Mouse (Mus musculus) R1 (cell line): ENCODE measurements at regions not wholly inside any gene's neighbourhood (a gene's known extent, or its start where the extent isn't known, plus 50 kb on each side); places are given as distances from the start of the nearest gene placed in this dataset.

Experiments
- DNase-seq: peaks from one replicate; pipeline ENCODE4 v3.0.0-alpha.2; 2018; ENCODE audit warnings: low read depth, low spot score

DNA sequence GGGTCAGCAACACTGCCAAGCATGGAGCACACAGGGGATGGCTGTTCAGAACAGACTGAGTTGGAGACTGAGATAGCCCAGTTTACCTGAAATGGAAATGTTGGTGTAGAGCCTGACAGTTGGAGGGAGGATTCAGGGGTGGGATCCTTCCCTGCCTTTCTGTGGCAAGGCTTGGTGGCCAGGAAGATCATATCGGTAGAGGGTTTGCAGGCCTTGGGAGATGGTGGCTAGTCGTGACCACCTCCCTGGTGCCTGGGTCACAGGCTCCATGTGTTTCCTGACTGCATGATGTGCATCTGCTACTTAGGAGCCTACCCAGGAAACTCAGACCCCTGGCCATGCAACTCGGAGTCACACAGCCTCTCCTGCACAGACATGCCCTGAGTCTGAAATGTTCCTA lies 136.3 kb upstream of the Med13l start:
- no peak for DNase-seq

DNA sequence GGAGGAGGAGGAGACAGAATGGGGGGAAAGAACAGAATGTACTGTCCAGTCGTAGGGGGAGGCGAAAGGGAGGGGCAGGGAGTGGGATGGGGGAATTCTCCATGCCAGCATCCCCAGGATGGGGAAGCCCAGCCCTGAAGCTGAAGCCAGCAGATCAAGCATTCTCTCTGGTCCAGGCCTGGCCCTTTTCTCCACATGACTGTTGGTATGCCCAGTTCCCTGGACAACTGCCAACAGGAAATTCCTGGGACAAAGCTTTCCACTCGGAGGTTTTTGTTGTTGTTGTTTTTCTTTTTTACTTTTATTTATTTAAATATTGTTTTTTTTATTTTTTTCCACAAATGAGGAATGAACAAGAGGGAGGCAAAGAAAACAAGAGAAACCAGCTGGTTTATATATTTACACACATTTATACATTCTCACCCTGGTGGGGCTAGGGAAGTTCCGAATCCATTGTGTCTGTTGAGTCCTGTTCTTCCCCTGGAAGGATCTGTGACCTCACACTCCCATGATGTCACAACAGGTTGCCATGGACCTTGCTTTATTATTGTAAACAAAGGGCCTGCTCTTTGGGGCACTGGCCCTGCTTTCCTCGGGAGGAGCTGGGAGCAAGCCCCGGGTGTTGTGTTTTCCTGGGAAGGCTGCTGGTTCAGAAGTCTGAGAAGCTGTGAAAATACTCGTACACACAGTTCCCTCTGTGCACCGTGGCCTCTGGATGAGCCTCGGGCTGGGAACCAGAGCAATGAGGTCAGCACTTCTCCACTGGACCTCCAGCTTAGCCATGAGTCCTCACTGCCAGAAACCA lies 135.5 kb upstream of the Med13l start:
- DNase-seq = peak; percentile 56

DNA sequence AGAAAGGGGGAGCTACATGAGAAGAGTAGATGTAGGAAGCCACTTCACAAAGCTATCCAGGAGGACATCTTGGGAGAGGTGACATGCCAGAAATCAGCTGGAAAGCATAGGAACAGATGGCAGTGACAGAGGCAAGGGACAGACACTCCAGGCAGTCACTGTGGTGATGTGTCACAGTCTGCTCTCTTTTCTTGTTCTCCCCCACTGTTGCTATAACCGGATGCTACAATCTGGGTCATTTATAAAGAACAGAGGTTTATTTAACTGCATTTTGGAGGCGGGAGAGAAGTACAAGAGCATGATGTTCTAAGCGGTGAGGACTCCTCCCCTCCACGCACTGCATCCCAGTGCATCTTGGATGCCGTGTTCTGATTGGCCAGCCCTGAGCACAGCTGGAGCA lies 133.8 kb upstream of the Med13l start:
- no peak for DNase-seq

DNA sequence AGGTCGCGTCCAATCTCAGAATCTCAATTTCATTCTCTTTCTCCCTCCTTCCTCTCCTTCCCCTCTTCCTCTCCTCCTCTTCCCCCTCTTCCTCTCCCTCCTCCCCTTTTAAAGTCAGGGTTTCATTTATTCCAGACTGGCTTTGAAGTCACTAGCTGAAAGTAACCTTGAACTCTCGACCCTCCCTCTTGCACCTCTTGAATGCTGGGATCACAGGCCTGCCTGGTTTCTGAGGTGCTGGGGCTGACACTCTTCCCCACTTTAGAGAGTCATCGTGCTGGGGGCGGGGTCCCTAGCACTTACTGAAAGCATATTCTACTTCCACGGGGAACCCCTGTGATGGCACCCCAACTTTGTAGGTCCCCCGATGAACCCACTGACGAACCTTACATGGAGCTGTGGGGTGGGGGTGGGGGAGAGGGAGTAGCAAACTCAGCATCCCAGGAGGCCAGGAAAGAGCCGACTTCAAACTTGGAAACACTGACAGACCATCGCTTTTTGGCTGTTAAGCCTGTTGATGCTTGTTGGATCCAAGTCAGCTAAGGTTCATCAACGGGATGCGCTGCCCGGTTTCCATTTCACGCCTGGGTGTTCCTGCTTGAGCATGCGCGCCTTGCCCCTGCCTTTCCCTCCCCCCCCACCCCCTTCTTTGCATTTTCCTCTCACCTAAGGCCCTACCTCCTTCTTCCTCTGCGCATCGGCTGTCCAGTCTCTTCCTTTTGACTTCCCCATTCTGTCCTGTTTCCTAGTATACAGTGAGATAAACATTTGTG lies 132.0 kb upstream of the Med13l start:
- peak; percentile 61 for DNase-seq

DNA sequence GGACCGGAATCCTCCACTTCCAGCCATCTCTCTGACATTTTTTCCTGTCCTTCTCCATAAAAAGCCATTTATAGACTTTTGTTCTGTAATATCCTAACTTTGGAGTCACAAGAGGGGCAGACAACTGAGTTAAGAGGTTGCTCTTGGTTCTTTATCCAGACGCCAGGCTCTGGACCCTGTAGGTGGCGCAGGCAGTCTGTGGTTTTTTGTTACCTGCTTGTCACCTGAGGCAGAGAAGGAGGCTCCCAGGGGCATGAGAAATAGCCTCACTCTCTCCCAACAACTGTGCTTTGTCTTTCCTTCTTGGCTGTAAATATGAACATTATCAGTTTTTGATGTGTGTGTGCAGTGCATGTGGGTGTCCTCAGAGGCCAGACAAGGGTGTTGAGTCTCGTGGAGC lies 126.9 kb upstream of the Med13l start:
- peak; percentile 65 for DNase-seq

DNA sequence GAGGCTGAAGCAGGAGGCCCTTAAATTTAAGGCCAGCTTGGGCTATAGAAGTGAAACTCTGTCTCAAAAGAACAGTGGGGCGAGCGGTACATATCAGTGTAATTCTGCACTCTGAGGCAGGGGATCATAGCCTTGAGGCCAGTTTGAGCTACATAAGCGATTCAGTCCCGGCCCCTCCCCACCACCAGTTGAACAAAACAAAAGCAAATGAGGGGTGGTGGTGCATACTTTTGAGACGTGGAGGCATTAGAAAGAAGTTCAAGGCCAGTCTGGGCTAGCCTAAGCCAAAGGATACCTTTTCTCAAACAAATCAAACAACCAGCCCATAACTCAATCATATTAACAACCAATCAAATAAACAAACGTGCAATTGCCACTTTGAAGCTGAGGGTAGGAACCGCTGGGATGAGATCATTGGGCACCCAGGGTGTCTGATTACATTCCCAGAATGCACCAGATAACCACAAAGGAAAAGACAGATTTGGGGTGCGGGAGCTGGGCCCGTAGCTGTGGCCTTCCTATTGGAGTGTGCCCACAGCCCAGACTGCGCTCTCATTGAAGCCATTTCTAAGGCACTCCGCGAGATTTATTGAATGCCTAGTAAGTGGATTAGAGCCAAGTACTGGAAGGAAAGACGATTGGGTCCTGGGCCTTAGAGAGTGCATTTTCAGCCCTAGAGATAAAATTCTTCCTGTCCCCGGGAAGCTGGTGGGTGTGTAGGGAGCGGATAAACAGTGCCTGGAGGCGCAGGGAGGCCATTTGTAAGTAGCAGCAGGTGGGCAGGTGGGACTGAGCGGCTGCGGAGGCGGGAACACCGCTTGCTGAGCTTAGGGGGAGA lies 125.5 kb upstream of the Med13l start:
- peak; percentile 98 for DNase-seq

DNA sequence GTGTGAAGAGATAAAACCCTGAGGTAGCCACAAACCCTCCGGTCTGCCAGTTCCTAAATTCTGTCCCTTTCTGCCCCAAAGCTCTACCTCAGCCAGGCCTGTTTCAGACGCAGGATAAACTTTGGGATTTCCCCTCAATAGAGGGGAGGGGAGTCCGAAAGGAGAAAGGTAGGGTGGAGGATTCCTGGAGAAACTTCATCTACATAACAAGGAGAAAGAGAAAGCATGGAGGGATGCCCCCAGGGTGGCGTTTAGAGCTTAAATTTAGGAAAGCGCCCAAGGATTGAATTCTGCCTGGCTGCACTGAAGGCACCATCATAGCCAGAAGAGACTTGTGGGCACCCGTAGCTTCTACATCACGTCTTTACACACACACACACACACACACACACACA lies 124.9 kb upstream of the Med13l start:
- peak; percentile 96 for DNase-seq

DNA sequence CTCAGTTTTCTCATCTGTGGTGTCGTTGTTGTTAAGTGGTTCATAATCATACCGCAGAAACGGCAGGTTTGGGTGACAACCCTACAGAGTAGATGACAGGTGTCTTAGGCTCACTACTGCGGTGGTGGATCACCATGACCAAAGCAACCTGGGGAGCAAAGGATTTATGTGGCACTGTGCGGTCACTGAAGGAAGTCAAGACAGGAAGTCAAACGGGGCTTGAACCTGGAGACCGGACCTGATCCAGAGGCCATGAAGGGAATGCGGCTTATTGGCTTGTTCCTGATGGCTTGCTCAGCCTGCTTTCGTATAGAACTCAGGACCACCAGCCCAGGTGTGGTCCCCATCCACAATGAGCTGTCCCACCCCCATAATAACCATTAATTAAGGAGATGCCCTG lies 124.4 kb upstream of the Med13l start:
- DNase-seq = no peak

DNA sequence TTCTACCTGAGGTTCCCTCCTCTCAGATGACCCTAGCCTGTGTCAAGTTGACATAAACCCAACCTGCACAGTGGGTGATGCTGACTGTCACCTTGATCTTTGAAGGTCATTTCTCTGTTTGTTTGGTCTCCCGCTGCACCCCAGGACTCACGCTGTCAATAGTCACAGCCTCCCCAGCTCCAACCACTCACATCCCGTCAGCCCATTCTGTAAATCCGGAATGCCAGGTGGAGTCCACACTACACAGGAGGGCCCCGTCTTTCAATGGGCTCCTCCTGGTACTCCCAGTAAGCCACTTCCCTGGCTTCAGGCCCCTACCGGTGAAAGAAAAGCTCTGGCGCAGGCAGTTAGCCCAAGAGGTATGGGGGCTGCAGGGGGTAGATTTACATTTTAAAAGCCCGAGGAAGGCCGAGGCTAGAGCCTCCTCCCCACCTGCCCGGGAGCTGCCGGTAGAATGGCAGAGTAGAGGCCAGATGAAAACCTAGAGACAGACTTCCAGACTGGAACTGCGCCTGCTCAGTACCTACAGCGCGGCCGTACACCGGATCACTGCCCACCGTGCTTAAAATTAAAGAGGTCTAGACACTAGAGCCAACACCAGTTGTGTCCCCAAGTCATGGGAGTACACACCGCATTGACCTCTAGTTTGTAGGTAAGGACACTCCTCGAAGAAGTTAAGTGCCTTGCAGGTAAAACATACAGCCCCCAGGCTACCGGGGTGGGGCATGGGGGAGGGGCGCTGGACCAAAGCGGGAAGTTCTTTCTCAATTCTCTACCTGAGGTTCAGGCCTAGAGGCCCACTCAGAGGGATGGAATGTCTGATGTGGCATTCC lies 123.8 kb upstream of the Med13l start:
- peak; percentile 100 for DNase-seq

DNA sequence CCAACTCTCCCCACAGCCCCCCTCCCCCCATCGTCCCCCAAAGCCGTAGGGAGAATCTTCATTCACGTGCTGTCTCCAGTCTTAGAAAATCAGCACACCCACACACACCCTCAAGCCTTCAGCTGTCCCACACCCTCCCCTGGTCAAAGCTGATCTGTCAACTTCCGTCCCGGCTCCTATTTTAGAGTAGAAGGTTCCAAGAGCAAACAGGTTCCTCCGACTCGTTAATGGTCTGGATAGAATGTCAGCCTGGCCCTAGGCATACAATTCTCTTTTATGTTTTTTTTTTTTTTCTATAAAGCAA lies 123.2 kb upstream of the Med13l start:
- no peak for DNase-seq

DNA sequence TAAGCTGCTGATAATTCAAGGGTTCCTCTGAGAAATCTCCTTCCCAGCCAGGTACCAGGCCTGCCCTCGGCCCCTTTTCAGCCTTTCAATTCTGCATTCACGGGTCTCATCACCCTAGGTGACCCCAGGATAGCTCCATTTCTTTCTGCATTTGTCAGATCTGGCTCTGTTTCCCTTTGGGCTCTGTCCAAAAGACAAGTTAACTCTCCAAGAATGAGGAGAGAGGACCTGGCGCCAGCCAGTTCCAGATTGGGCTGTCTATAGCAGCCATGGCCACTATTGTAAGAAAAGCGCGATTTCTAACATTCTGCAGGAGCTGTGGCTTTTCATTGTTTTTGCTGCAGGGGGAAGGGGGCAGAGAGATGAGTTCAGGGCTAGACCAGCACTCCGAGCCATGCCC lies 122.5 kb upstream of the Med13l start:
- DNase-seq = peak; percentile 32

DNA sequence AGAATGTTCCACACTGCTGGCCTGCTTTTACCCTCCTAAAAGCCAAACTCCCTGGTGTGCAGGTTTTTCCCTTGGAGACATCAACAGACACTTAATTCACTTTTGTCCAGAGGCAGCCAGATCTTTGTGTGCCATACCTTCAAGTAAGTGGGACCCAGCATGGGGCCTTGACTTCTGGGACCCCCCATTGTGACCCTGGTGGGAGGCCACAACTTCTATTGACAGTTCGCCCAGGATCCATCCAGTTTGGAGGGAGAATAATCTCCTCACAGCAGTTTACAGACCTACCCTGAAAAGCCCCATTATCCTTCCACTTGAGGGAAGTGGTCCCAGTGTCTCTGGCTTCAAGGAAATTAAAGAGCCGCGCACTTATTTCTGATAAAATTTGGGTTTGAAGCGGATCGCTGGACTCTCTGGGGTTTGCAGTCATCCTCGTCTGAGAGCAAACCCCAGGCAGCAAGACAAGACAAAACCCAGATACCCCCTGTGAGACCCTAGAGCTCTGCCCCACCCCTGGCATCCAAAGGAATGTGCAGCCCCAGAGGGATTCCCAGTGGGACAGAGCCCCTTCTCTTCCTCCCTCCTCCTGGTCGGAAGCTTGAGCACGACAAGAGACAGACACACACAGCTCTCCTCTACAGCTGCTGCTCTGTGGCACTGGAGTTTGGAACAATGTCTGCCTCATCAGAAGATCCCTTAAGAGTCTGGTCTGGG lies 115.8 kb upstream of the Med13l start:
- peak; percentile 93 for DNase-seq

DNA sequence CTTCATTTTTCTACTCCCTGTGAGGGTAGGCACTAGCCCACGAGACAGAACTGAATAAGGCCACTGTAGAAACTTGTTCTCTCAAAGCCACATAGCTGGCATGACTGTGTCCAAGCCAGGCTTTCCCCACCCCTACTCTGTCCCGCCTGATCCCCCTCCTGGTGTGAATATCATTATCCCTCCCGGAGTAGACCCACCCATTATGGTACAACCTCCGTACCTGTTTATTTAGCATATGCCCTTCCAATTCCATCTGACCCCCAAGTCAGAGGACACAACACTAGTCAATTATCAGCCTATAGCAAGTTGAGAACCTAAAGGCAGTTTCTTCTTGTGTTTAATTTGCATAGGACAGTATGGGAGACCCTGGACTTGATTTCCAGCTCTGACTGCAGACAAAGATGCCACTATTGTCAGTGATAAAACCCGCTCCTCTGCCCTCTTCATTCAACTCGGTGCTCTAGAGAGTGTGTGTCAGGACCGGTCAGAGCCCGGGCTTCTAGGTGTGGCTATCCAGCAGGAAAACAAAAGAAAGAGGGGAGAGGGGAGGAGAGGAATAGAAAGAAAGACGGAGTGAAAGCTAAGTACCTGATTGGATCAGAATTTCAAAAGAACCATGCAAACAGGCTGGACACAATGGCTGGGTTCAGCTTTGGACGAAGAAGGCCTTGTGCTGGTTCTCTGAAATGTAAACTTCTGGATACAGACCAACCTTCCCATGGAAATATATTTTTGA lies 115.1 kb upstream of the Med13l start:
- DNase-seq = peak; percentile 98

DNA sequence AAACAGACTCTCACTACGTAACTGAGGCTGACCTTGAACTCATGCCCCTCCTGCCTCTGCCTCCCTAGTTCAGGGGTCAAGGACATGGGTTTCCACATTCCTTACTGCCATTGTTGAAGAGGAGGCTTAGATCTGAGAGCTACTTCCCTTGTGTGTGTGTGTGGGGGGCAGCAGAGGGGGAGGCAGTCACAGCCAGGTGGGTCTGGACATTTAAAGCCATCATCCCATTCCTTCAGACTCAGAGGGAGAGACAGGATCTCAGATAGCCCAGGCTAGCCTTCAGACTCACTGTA lies 114.5 kb upstream of the Med13l start:
- DNase-seq = no peak

DNA sequence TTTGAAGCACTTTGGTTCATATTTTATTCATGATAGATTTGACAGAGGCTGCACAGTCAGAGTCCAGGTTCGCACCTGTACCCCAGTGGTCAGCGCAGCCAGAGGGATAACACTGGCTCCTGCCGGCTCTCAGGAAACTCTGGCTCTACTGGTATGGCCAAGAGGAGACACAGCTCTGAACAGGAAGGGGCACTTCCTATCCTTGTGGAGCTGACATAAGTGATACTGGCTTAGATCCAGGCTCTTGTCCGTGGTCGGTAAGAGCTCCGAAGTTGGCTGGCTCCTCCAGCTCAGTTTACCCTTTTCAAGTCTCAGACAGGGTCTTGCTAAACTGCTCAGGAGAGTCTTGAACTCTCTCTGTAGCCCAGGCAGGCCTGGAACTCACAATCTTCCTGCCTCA lies 113.6 kb upstream of the Med13l start:
- no peak for DNase-seq

DNA sequence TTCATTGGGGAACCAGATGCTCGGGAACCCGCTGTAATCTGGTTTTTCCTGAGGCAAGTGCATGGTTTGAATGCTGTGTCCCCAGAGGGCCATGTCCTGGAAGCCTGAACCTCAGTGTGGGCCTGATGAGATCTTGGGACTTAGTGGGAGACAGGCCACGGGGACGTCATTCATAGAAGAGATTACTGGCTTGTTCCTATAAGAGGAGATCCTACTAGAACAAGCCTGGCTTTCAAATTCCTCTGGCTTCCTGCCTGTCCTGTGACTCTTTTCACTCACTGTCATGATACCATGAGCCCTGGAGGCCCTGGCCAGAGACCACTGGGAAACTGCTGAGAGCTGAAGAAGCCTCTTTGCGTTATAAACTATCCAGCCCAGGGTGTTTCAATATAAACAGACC lies 113.1 kb upstream of the Med13l start:
- DNase-seq = no peak

DNA sequence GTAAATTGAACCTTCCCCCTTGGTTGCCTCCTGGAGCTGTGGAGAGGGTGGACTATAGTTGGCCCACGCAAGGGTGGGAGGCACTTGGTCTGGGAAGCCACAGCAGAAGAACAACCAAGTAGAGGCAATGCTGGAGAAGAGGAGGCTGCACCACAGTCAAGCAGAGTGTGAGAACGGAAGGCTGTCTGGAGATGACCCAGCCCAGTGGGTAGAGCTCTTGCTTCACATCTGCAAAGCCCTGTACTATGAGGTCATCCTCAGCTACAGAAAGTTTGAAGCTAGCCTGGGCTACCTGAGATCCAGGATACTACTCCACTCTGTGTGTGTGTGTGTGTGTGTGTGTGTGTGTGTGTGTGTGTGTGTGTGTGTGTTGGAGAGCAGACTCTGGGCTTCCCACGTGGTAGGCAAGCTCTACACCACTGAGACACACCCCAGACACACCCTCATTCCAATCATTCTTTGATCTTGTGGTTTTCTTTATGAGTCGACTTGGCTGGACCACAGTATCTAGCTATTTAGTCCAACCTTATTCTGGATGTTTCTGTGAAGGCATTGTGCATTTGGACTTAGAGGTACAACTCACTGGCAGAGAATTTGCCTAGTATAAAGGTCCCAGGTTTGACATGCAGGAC lies 111.5 kb upstream of the Med13l start:
- DNase-seq = peak; percentile 99

DNA sequence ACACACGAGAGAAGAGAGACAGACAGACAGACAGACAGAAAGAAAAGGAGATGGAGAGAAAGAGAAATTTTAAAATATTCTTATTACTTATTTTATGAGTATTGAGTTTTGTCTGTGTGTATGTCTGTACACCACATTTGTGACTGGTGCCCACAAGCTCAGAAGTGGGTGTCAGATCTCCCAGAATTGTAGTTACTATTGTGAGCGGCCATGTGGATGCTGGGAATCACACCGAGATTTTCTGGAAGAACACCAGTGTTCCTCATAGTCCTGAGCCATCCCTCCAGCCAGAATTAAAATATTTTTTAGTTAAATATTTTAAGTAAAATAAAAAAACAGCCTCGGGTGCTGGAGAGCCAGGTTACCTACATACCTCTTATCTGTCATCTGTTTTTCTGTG lies 110.6 kb upstream of the Med13l start:
- no peak for DNase-seq

DNA sequence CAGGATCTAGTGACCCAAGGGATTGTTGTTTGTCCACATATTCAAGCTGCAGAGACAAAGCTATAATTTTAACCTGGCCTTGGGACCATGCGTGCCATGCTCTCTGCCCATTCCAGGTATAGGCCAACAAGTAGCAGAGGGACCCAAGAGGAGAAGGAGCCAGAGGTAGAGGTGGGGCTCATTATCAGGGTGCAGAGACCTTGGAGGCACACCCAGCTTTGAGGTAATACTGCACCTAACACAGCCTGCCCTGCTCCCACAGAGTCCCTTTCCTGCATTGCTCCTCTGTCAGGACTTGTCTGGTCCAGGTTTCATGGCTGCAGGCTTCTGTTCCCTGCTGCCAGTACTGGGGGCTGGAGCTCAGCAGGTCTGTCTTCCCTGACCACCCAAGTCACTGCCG lies 108.4 kb upstream of the Med13l start:
- DNase-seq = no peak

DNA sequence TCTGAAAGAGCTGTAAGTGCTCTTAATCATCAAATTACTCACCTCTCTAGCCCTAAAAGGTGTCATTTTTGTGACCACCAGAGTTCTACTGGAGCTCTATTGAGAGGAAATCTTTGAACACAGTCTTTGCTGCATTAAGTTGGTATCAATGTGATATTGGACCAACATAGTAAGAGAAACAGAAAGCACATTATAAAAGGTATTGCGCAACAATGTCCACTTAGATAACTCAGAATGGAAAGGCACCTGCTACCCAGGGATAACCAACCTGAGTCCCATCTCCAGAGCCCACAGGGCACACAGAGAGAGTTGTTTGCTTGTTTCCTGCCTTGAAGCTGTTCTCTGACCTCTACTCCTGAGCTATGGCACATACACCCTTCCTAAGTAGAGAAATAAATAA lies 106.4 kb upstream of the Med13l start:
- no peak for DNase-seq
